Mouse (Mus musculus) heart, adult 10 weeks (tissue): ENCODE results near the gene Cd80. TPM values are rescaled to one million over a fixed set of nuclear protein-coding genes. Genes with fewer than 3 reads are reported as not detected.

Experiments
- polyA plus RNA-seq: library from polyadenylated mRNA; stranded (reverse); fragments of 350-450 nt; fragmentation: Illumina TruSeq; extraction: RNeasy Lipid Tissue Mini Kit (QIAGEN cat#74804); gene quantifications from one replicate; pipeline ENCODE4 v1.2.3, GENCODE M21; 2014; ENCODE audit warnings: low read depth, low replicate concordance

The Cd80 gene
- polyA plus RNA-seq = 1.3 TPM

DNA sequence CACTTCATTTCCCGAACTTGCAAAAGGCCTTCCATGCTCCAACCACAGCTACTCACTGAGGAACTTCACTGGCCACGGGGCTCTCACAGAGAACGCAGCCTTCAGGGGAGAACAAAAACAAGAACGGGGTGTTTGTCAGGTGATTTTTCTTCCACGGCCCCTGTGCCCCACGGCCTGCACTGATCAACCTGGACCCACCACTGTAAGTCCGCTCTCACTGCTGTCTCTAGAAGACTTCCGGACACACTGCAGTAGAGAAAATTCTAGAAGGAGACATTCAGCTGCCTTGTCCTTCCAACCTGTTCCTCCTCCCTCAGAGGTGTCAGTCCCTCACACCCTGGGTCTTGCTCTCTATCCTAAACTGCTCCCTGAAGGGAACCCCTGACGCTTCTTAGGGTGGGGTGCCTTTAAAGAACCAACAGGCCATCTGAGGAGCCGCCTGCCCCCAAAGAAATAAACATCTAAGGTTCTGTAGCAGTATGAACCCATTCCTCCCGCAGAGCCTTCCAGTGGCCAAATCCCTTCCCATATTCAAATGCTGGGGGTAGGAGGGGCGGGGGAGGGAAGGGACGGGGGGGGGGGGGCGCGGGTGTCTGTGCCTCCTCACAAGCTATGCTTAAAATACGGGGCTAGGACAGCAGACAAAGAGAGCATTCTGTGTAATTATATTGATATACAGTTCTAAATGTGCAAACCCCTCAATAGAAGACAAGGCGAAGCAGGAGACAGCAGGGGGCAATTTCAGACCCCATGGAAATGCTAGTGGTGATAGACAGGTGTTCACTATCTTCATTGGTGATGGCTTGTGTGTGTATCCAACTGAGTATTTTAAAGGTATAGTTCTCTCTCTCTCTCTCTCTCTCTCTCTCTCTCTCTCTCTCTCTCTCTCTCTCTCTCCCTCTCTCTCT is at the start of gene Cd80:
Gene Cd80 (plus strand): TSS at position 51 of the 908 bp plus-strand sequence.

GRCm38 (mm10) chr16:38432498-38433425 is 22.6 kb upstream of the Cd80 start, which contains the start of gene Pla1a:
Gene Pla1a (minus strand): TSS chr16:38433145.

DNA sequence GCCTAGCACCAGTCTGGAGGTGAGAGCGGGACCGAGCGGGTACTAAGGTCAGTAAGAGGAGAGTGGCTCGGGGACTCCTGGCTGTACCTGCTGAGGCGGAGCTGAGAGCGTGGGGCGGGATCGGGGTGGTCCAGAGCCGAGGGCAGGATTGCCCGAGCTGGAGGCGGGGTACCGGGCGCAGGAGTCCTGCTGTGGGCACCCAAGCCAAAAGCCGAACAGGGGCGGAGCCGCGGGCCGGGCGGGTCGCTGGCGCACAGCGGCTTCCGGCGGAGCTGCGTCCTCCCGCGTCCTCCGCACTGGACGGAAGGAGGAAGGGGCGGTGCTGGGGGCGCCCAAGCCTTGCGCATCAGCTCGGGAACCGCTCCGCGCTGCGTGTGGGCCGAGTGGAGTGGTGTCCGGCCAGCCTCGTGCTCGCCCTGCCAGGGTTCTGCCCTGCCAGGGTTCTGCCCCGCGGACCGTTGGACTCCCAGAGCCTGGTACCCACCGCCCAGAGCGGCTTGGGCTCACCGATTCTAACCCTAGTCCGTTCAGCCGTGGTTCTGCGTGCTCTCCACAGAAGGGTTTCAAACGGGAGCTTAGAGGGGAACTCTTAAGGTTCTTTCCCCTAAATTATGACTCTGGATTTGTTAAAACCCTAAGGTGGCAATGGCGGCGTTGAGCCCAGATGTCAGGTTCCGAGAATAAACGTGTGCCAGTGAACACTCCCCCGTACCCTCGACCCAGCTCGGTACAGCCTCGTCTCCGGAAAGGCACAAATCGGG is 2.7 kb upstream of the Cd80 start, which contains the start of gene Adprh:
Gene Adprh (minus strand): TSS at position 262 of the 761 bp plus-strand sequence.

GRCm38 (mm10) chr16:38522129-38523084 is 67.0 kb downstream of the Cd80 start, which contains the start of gene Timmdc1:
Gene Timmdc1 (minus strand): TSS chr16:38522663.

Other genes starting within 250 kb of the Cd80 start
- gene Nr1i2, start 160.7 kb upstream of the Cd80 start, polyA plus RNA-seq = not detected
- gene Maats1, start 113.4 kb upstream of the Cd80 start, polyA plus RNA-seq = not detected
- 607 TPM for gene Cox17, start 108.6 kb upstream of the Cd80 start, polyA plus RNA-seq
- not detected for gene Gm21987, start 108.5 kb upstream of the Cd80 start, polyA plus RNA-seq
- gene Popdc2, start 93.4 kb upstream of the Cd80 start, polyA plus RNA-seq = 511 TPM
- gene Pla1a, start 22.4 kb upstream of the Cd80 start, polyA plus RNA-seq = 11.5 TPM
- gene Adprh, start 2.9 kb upstream of the Cd80 start, polyA plus RNA-seq = 22.7 TPM
- gene Timmdc1, start 67.1 kb downstream of the Cd80 start, polyA plus RNA-seq = 45.8 TPM
- 15.3 TPM for gene Poglut1, start 94.7 kb downstream of the Cd80 start, polyA plus RNA-seq
- gene Tmem39a, start 103.1 kb downstream of the Cd80 start, polyA plus RNA-seq = 24.6 TPM